Mouse (Mus musculus) MEL (cell line): ENCODE data around the gene 9930021J03Rik. TPM values are rescaled to one million over a fixed set of nuclear protein-coding genes. Genes with fewer than 3 reads are reported as not detected.

Source experiments
- DNase-seq: peaks from one replicate; pipeline ENCODE4 v3.0.0; 2011; ENCODE audit warnings: low read depth, low spot score
- H3K27ac ChIP-seq: 2 replicates; pipeline ENCODE4 v1.5.1; 2012; ENCODE audit warnings: low read depth, mild to moderate bottlenecking, control low read depth, low read length, moderate library complexity; ENCODE audit not compliant: control insufficient read depth
- H3K27me3 ChIP-seq, 2 experiments: fragments of 150-350 bp in 1 of 2; sonication (generic) in 1 of 2; 2 replicates each; pipeline ENCODE4 v1.6.1; 2012; ENCODE audit warnings: low read length in 2 of 2, mild to moderate bottlenecking in 2 of 2, improper control_type of control experiment in 1 of 2, moderate library complexity in 1 of 2; ENCODE audit not compliant: insufficient read depth in 2 of 2, control insufficient read depth in 1 of 2
- H3K36me3 ChIP-seq, 2 experiments: 2 replicates each; pipeline ENCODE4 v1.6.1; 2012 to 2014; ENCODE audit warnings: low read length in 2 of 2, improper control_type of control experiment in 1 of 2, inconsistent platforms in 1 of 2, mild to moderate bottlenecking in 1 of 2; ENCODE audit not compliant: insufficient read depth in 2 of 2, control insufficient read depth in 1 of 2
- H3K4me1 ChIP-seq, 2 experiments: fragments of 150-350 bp in 1 of 2; sonication (generic) in 1 of 2; 2 replicates each; pipeline ENCODE4 v1.6.1; 2012; ENCODE audit warnings: low read length in 2 of 2, improper control_type of control experiment in 1 of 2, mild to moderate bottlenecking in 1 of 2; ENCODE audit not compliant: insufficient read depth in 2 of 2, control insufficient read depth in 1 of 2
- H3K4me3 ChIP-seq, 2 experiments: fragments of 150-350 bp in 1 of 2; sonication (generic) in 1 of 2; 2 replicates each; pipeline ENCODE4 v1.5.1; 2012; ENCODE audit warnings: low read depth in 2 of 2, low read length in 2 of 2, mild to moderate bottlenecking in 2 of 2, moderate library complexity in 2 of 2, control low read depth in 1 of 2, improper control_type of control experiment in 1 of 2; ENCODE audit not compliant: control insufficient read depth in 1 of 2, insufficient read depth in 1 of 2
- H3K79me2 ChIP-seq: 2 replicates; pipeline ENCODE4 v1.6.1; 2012; ENCODE audit warnings: mild to moderate bottlenecking, low read length, moderate library complexity; ENCODE audit not compliant: control insufficient read depth, poor library complexity, insufficient read depth
- H3K9ac ChIP-seq: 2 replicates; pipeline ENCODE4 v1.6.1; 2012; ENCODE audit warnings: low read depth, mild to moderate bottlenecking, control low read depth, low read length, moderate library complexity; ENCODE audit not compliant: control insufficient read depth, poor library complexity, severe bottlenecking
- H3K9me3 ChIP-seq: fragments of 150-350 bp; sonication (generic); replicated peaks from 2 replicates; pipeline ENCODE4 v1.6.1; 2012; ENCODE audit warnings: mild to moderate bottlenecking, low read length, improper control_type of control experiment, moderate library complexity; ENCODE audit not compliant: insufficient read depth
- BHLHE40 ChIP-seq: IDR thresholded peaks from 2 replicates; pipeline ENCODE4 v1.6.1; 2012; ENCODE audit warnings: low read depth, mild to moderate bottlenecking, inconsistent platforms, low read length, improper control_type of control experiment, borderline replicate concordance
- CHD1 ChIP-seq: IDR thresholded peaks from 2 replicates; pipeline ENCODE4 v1.6.1; 2012; ENCODE audit warnings: low read depth, mild to moderate bottlenecking, inconsistent platforms, low read length, improper control_type of control experiment
- CHD2 ChIP-seq: IDR thresholded peaks from 2 replicates; pipeline ENCODE4 v1.6.1; 2011; ENCODE audit warnings: low read length, improper control_type of control experiment
- CTCF ChIP-seq, 3 experiments: IDR thresholded peaks in 2 of 3; conservative IDR thresholded peaks in 1 of 3; 2 replicates each; pipeline ENCODE4 v1.5.1; 2011 to 2012; ENCODE audit warnings: low read length in 3 of 3, low read depth in 2 of 3, mild to moderate bottlenecking in 2 of 3, improper control_type of control experiment in 1 of 3, inconsistent platforms in 1 of 3, mixed read lengths in 1 of 3, moderate library complexity in 1 of 3; ENCODE audit not compliant: control insufficient read depth in 1 of 3, insufficient read depth in 1 of 3, poor library complexity in 1 of 3, severe bottlenecking in 1 of 3
- E2F4 ChIP-seq: IDR thresholded peaks from 2 replicates; pipeline ENCODE4 v1.6.1; 2011; ENCODE audit warnings: low read depth, low read length, improper control_type of control experiment, borderline replicate concordance
- ELF1 ChIP-seq: IDR thresholded peaks from 2 replicates; pipeline ENCODE4 v1.6.1; 2014; ENCODE audit warnings: low read depth, mild to moderate bottlenecking, inconsistent platforms, low read length, improper control_type of control experiment, moderate library complexity
- EP300 ChIP-seq, 2 experiments: IDR thresholded peaks; 2 replicates each; pipeline ENCODE4 v1.6.1; 2011; ENCODE audit warnings: improper control_type of control experiment in 2 of 2, low read length in 2 of 2, low read depth in 1 of 2, mild to moderate bottlenecking in 1 of 2
- ETS1 ChIP-seq: IDR thresholded peaks from 2 replicates; pipeline ENCODE4 v1.6.1; 2012; ENCODE audit warnings: low read depth, mild to moderate bottlenecking, inconsistent platforms, low read length, improper control_type of control experiment, moderate library complexity
- GABPA ChIP-seq: IDR thresholded peaks from 2 replicates; pipeline ENCODE4 v1.6.1; 2012; ENCODE audit warnings: low read depth, mild to moderate bottlenecking, inconsistent platforms, low read length, improper control_type of control experiment, moderate library complexity
- GATA1 ChIP-seq: IDR thresholded peaks from 2 replicates; pipeline ENCODE4 v1.6.1; 2011; ENCODE audit warnings: low read depth, low read length, improper control_type of control experiment
- HCFC1 ChIP-seq: IDR thresholded peaks from 2 replicates; pipeline ENCODE4 v1.6.1; 2012; ENCODE audit warnings: low read depth, mild to moderate bottlenecking, inconsistent platforms, low read length, improper control_type of control experiment, moderate library complexity
- MAZ ChIP-seq: IDR thresholded peaks from 2 replicates; pipeline ENCODE4 v1.6.1; 2012; ENCODE audit warnings: low read depth, mild to moderate bottlenecking, inconsistent platforms, low read length, improper control_type of control experiment
- MEF2A ChIP-seq: IDR thresholded peaks from 2 replicates; pipeline ENCODE4 v1.6.1; 2014; ENCODE audit warnings: low read depth, mild to moderate bottlenecking, inconsistent platforms, low read length, improper control_type of control experiment; ENCODE audit not compliant: poor library complexity, insufficient replicate concordance, severe bottlenecking; ENCODE audit errors: extremely low read depth
- MXI1 ChIP-seq: IDR thresholded peaks from 2 replicates; pipeline ENCODE4 v1.6.1; 2011; ENCODE audit warnings: mild to moderate bottlenecking, low read depth, low read length, improper control_type of control experiment
- NRF1 ChIP-seq: IDR thresholded peaks from 2 replicates; pipeline ENCODE4 v1.6.1; 2014; ENCODE audit warnings: low read depth, mild to moderate bottlenecking, inconsistent platforms, low read length, improper control_type of control experiment, moderate library complexity; ENCODE audit not compliant: poor library complexity, insufficient read depth, severe bottlenecking
- POLR2A ChIP-seq, 2 experiments: IDR thresholded peaks; 2 replicates each; pipeline ENCODE4 v1.6.1; 2011 to 2012; ENCODE audit warnings: low read length in 2 of 2, mild to moderate bottlenecking in 2 of 2, control low read depth in 1 of 2, improper control_type of control experiment in 1 of 2, low read depth in 1 of 2, moderate library complexity in 1 of 2; ENCODE audit not compliant: control insufficient read depth in 1 of 2, insufficient read depth in 1 of 2, poor library complexity in 1 of 2
- POLR2AphosphoS5 ChIP-seq: IDR thresholded peaks from 2 replicates; pipeline ENCODE4 v1.6.1; 2012; ENCODE audit warnings: low read depth, borderline replicate concordance, mild to moderate bottlenecking, inconsistent platforms, low read length, moderate library complexity, mixed read lengths
- RCOR1 ChIP-seq: IDR thresholded peaks from 2 replicates; pipeline ENCODE4 v1.6.1; 2012; ENCODE audit warnings: low read depth, mild to moderate bottlenecking, inconsistent platforms, low read length, improper control_type of control experiment
- SIN3A ChIP-seq: IDR thresholded peaks from 2 replicates; pipeline ENCODE4 v1.6.1; 2012; ENCODE audit warnings: low read length, improper control_type of control experiment, inconsistent platforms
- SMC3 ChIP-seq: IDR thresholded peaks from 2 replicates; pipeline ENCODE4 v1.6.1; 2011; ENCODE audit warnings: low read depth, low read length, improper control_type of control experiment
- TAL1 ChIP-seq: IDR thresholded peaks from 2 replicates; pipeline ENCODE4 v1.6.1; 2012; ENCODE audit warnings: mild to moderate bottlenecking, inconsistent platforms, low read length, moderate library complexity, mixed read lengths
- TBP ChIP-seq: IDR thresholded peaks from 2 replicates; pipeline ENCODE4 v1.8.0; 2011; ENCODE audit warnings: low read depth, low read length, improper control_type of control experiment
- TCF12 ChIP-seq: IDR thresholded peaks from 2 replicates; pipeline ENCODE4 v1.6.1; 2014; ENCODE audit warnings: low read depth, mild to moderate bottlenecking, inconsistent platforms, low read length, improper control_type of control experiment, moderate library complexity
- USF2 ChIP-seq, 2 experiments: IDR thresholded peaks; 2 replicates each; pipeline ENCODE4 v1.6.1; 2011 to 2012; ENCODE audit warnings: improper control_type of control experiment in 2 of 2, low read length in 2 of 2, borderline replicate concordance in 1 of 2, inconsistent platforms in 1 of 2, low read depth in 1 of 2, mild to moderate bottlenecking in 1 of 2; ENCODE audit not compliant: insufficient read depth in 1 of 2
- ZC3H11A ChIP-seq: IDR thresholded peaks from 2 replicates; pipeline ENCODE4 v1.6.1; 2012; ENCODE audit warnings: low read depth, mild to moderate bottlenecking, inconsistent platforms, low read length, improper control_type of control experiment
- ZKSCAN1 ChIP-seq: IDR thresholded peaks from 2 replicates; pipeline ENCODE4 v1.6.1; 2012; ENCODE audit warnings: low read depth, mild to moderate bottlenecking, inconsistent platforms, low read length, improper control_type of control experiment, moderate library complexity
- polyA plus RNA-seq, 2 experiments: library from polyadenylated mRNA; stranded (reverse) in 1 of 2; unstranded in 1 of 2; fragments of >175 nt in 1 of 2; fragments of >200 nt in 1 of 2; gene quantifications; 2 replicates each; pipeline versions ENCODE4 v1.2.1 to v1.2.4; 2012; ENCODE audit warnings: low replicate concordance in 2 of 2, low read depth in 1 of 2; ENCODE audit not compliant: insufficient read length in 2 of 2, insufficient read depth in 1 of 2, missing spikeins in 1 of 2
- total RNA-seq: library from RNA; depleted of rRNA; stranded (reverse); fragments of 300-350 nt; gene quantifications from 2 replicates; pipeline ENCODE4 v1.2.3, GENCODE M21; 2012

The 9930021J03Rik gene
- total and polyA plus RNA-seq, 3 experiments = 19.9 to 216 (median 40.9) TPM

DNA sequence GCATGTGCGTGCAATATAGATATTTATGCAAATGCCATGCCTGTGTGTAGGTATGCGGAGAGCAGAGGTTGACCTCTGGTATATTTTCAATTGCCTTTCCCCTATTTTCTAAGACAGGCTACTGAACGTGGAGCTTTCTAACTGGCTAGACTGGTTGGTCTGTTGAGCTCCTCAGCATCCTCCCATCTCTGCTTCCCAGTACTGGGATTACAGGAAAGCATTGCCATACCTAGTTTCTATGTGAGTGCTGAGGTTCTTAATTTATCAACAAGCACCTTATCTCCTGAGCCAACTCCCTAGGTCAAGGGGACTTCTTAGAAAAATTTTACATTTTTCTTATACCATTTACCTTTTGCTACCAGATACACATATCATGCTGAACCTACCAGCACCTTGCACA lies 8.4 kb downstream of the 9930021J03Rik start:
- H3K79me2 ChIP-seq = peaks cover 42% of the 10 kb centered on the region
- no peaks in the 10 kb centered on the region for H3K27me3 ChIP-seq
- H3K4me1 ChIP-seq = peaks cover 15 to 31% of the 10 kb centered on the region in 2 experiments; a peak in 3 of 4 replicates
- peaks cover 0 to 42% of the 10 kb centered on the region in 2 experiments; a peak in 2 of 4 replicates for H3K36me3 ChIP-seq
- no peak for DNase-seq
- no peak overlapping the region for H3K27ac ChIP-seq
- no peak overlapping the region for H3K9ac ChIP-seq
- TF ChIP-seq TAL1 = no peak
- TF ChIP-seq ZC3H11A = no peak
- TF ChIP-seq HCFC1 = no peak
- TF ChIP-seq CHD1 = no peak
- no peak for TF ChIP-seq SIN3A
- TF ChIP-seq MAZ = no peak
- no peak for TF ChIP-seq GABPA
- no peak for TF ChIP-seq ELF1
- TF ChIP-seq TBP = no peak
- no peak for TF ChIP-seq NRF1
- TF ChIP-seq USF2 (IDR thresholded peaks at IDR 0.05; ENCODE audit: borderline replicate concordance in 1 of 2, insufficient read depth in 1 of 2, low read depth in 1 of 2, low read length in 2 of 2) = no peak
- no peak for TF ChIP-seq CTCF (IDR thresholded peaks at IDR 0.05 in 2 of 3, conservative IDR thresholded peaks at IDR 0.05 in 1 of 3; ENCODE audit: control insufficient read depth in 1 of 3, insufficient read depth in 1 of 3, low read depth in 2 of 3, low read length in 3 of 3, poor library complexity in 1 of 3, severe bottlenecking in 1 of 3)
- TF ChIP-seq GATA1 = no peak
- no peak for TF ChIP-seq ZKSCAN1
- TF ChIP-seq E2F4 = no peak
- no peak for TF ChIP-seq BHLHE40
- TF ChIP-seq ETS1 = no peak
- TF ChIP-seq POLR2AphosphoS5 = no peak
- TF ChIP-seq SMC3 = no peak
- no peak overlapping the region for H3K4me3 ChIP-seq
- no peaks in the 10 kb centered on the region for H3K9me3 ChIP-seq

- Histone ChIP-seq H3K4me3 (no peak overlapping the region), H3K36me3 (peaks cover 14 to 32% of the 10 kb centered on the region in 2 experiments), H3K9me3 (no peaks in the 10 kb centered on the region), H3K4me1 (peaks cover 8 to 9% of the 10 kb centered on the region in 2 experiments), H3K27ac (no peak overlapping the region), H3K27me3 (no peaks in the 10 kb centered on the region), H3K79me2 (peaks cover 10% of the 10 kb centered on the region), H3K9ac (no peak overlapping the region)
- no peak for DNase-seq
- TF ChIP-seq TBP (no peak), TCF12 (peak; percentile 49), RCOR1 (0 out of 2 replicates have a peak, but pooled peaks have one; percentile 30), EP300 (IDR thresholded peaks at IDR 0.05; ENCODE audit: low read depth in 1 of 2, low read length in 2 of 2) (peak; percentile 40 to 45; a peak in 3 of 4 replicates), MEF2A (peak; percentile 90; the same call in 1 of the 2 replicates), POLR2A (IDR thresholded peaks at IDR 0.05; ENCODE audit: control insufficient read depth in 1 of 2, insufficient read depth in 1 of 2, low read depth in 1 of 2, low read length in 2 of 2, poor library complexity in 1 of 2) (no peak), ETS1 (0 out of 2 replicates have a peak, but pooled peaks have one; percentile 13), SIN3A (0 out of 2 replicates have a peak, but pooled peaks have one; percentile 32), MXI1 (no peak), CHD2 (no peak)
- TF ChIP-seq, all 39 proteins: peak for 6
Observed at GRCm38 (mm10) chr19:29787997-29788396, 17.8 kb downstream of the 9930021J03Rik start.
